ENCODE assay signal across 17 mouse cellular contexts in genomic region chr12:74518032-74518431, GRCm38 (mm10).
"Had no signal": no experiment of that assay in that cellular context is flagged by ENCODE, and none has a peak within 500 bp of the region (broad histone marks: within the 10 kb centered on the region; RNA-seq: fewer than 3 reads in every experiment).

No protein-coding gene starts in this region.

- H3K36me3 ChIP-seq: lung, embryonic 15.5 days; midbrain, embryonic 13.5 days; midbrain, embryonic 15.5 days; neural tube, embryonic 12.5 days had no signal

- H3K4me3 ChIP-seq: lung, embryonic 15.5 days; megakaryocyte, embryonic 14.5 days; midbrain, embryonic 13.5 days; midbrain, embryonic 15.5 days; neural tube, embryonic 12.5 days had no signal

- H3K27me3 ChIP-seq: lung, embryonic 15.5 days; megakaryocyte, embryonic 14.5 days; midbrain, embryonic 13.5 days; midbrain, embryonic 15.5 days; neural tube, embryonic 12.5 days had no signal

- DNase-seq: liver, postnatal 0 days; lung, adult 2 months; lung, postnatal 14 days; lung, postnatal 36 days; right cerebral cortex, postnatal 14 days; spleen, adult 18-20 months; thymus, adult 18-20 months; thymus, postnatal 25 days; thymus, postnatal 4 days had no signal

- H3K9ac ChIP-seq: liver, postnatal 0 days; lung, embryonic 15.5 days; midbrain, embryonic 13.5 days; midbrain, embryonic 15.5 days; neural tube, embryonic 12.5 days had no signal

- H3K4me2 ChIP-seq: lung, embryonic 15.5 days; midbrain, embryonic 11.5 days; midbrain, embryonic 13.5 days; midbrain, embryonic 15.5 days; neural tube, embryonic 12.5 days had no signal

- H3K9me3 ChIP-seq: lung, embryonic 15.5 days; midbrain, embryonic 13.5 days; midbrain, embryonic 15.5 days; neural tube, embryonic 12.5 days had no signal

- ATAC-seq: liver, postnatal 0 days; lung, postnatal 0 days; midbrain, embryonic 13.5 days; midbrain, embryonic 15.5 days had no signal

- H3K4me1 ChIP-seq: lung, embryonic 15.5 days; megakaryocyte, embryonic 14.5 days; midbrain, embryonic 13.5 days; midbrain, embryonic 15.5 days; neural tube, embryonic 12.5 days had no signal

- H3K27ac ChIP-seq: lung, embryonic 15.5 days; macrophage; midbrain, embryonic 13.5 days; midbrain, embryonic 15.5 days; neural tube, embryonic 12.5 days had no signal
